Mouse (Mus musculus): ENCODE measurements around the gene Lsm11. TPM values are rescaled to one million over a fixed set of nuclear protein-coding genes. Genes with fewer than 3 reads are reported as not detected.

Lsm11 gene
- not detected in 2 replicates for polyA plus RNA-seq (2012; ENCODE audit: insufficient read depth, insufficient read length, low replicate concordance, missing spikeins)

DNA sequence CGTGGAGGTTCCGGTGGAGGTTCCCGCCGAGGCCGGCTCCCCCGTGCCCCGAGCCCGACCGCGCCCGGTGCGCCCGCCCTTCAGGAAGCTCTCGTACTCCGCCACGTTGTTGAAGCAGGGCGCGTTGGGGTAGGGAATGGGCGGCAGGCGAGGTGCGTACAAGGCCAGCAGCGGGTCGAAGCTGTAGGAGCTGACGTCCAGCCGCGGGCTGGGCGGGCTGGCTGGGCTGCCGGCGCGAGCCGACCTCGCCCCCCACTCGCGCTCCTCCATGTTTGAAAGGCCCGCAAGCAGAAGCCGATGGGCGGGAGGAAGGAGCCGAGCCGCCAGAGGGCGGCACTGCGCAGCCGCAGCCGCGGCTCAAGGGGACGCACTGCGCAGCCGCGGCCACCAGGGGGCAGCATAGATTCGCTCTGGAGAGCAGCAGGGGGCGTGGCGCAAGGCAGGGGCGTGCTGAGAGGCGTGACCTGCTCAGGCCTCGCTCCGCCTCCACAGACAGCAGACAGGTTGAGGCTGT is at the start of gene Lsm11:
Lsm11 (minus strand) TSS at position 293 of the 514 bp plus-strand sequence.
- TF ChIP-seq POLR2A (IDR thresholded peaks at IDR 0.05; ENCODE audit: insufficient read depth, low read depth, low read length) (no peak), CTCF (IDR thresholded peaks at IDR 0.05; ENCODE audit: insufficient read depth, low read depth, low read length) (peak; percentile 100)
- H3K4me3 ChIP-seq (ENCODE audit: insufficient read depth, low read depth, low read length): peak within 1 kb of the TSS; percentile 78
- H3K27ac ChIP-seq (ENCODE audit: insufficient read depth, low read depth, low read length): no peak within 1 kb of the TSS
- peaks cover 12% of the 10 kb centered on the region; the same call in 1 of the 2 replicates for H3K4me1 ChIP-seq (ENCODE audit: control insufficient read depth, insufficient read depth, low read length)
- under 1% methylated on average over 55 of the region's 55 CpGs for WGBS

- Histone ChIP-seq H3K4me3 (ENCODE audit: insufficient read depth, low read depth, low read length) (no peak overlapping the region), H3K27ac (ENCODE audit: insufficient read depth, low read depth, low read length) (no peak overlapping the region), H3K4me1 (ENCODE audit: control insufficient read depth, insufficient read depth, low read length) (peaks cover 5% of the 10 kb centered on the region; the same call in 1 of the 2 replicates)
- TF ChIP-seq POLR2A (IDR thresholded peaks at IDR 0.05; ENCODE audit: insufficient read depth, low read depth, low read length) (no peak), CTCF (IDR thresholded peaks at IDR 0.05; ENCODE audit: insufficient read depth, low read depth, low read length) (no peak)
- 65% methylated on average over 13 of the region's 13 CpGs for WGBS
Observed at GRCm38 (mm10) chr11:45992087-45992486, 47.4 kb upstream of the Lsm11 start.

GRCm38 (mm10) chr11:45991604-45992003 is 46.9 kb upstream of the Lsm11 start:
- Histone ChIP-seq H3K4me3 (ENCODE audit: insufficient read depth, low read depth, low read length) (no peak overlapping the region), H3K4me1 (ENCODE audit: control insufficient read depth, insufficient read depth, low read length) (peaks cover 5% of the 10 kb centered on the region; the same call in 1 of the 2 replicates), H3K27ac (ENCODE audit: insufficient read depth, low read depth, low read length) (no peak overlapping the region)
- TF ChIP-seq POLR2A (IDR thresholded peaks at IDR 0.05; ENCODE audit: insufficient read depth, low read depth, low read length) (no peak), CTCF (IDR thresholded peaks at IDR 0.05; ENCODE audit: insufficient read depth, low read depth, low read length) (no peak)
- WGBS: 15% methylated on average over 16 of the region's 16 CpGs

GRCm38 (mm10) chr11:45980893-45981253 is 36.1 kb upstream of the Lsm11 start:
- Histone ChIP-seq H3K27ac (ENCODE audit: insufficient read depth, low read depth, low read length) (no peak overlapping the region), H3K4me1 (ENCODE audit: control insufficient read depth, insufficient read depth, low read length) (peaks cover 6% of the 10 kb centered on the region), H3K4me3 (ENCODE audit: insufficient read depth, low read depth, low read length) (peak overlapping the region; percentile 66)
- 49% methylated on average over 19 of the region's 19 CpGs for WGBS
- TF ChIP-seq POLR2A (IDR thresholded peaks at IDR 0.05; ENCODE audit: insufficient read depth, low read depth, low read length) (no peak), CTCF (IDR thresholded peaks at IDR 0.05; ENCODE audit: insufficient read depth, low read depth, low read length) (no peak)

GRCm38 (mm10) chr11:45979946-45980892 is 35.5 kb upstream of the Lsm11 start, which contains the start of gene Sox30:
Gene Sox30, plus strand, starts transcription at chr11:45980310.
- TF ChIP-seq POLR2A (IDR thresholded peaks at IDR 0.05; ENCODE audit: insufficient read depth, low read depth, low read length): peak; percentile 29; the same call in 1 of the 2 replicates
- TF ChIP-seq CTCF (IDR thresholded peaks at IDR 0.05; ENCODE audit: insufficient read depth, low read depth, low read length): no peak
- Histone ChIP-seq H3K27ac (ENCODE audit: insufficient read depth, low read depth, low read length) (no peak within 1 kb of the TSS), H3K4me1 (ENCODE audit: control insufficient read depth, insufficient read depth, low read length) (peaks cover 6% of the 10 kb centered on the region), H3K4me3 (ENCODE audit: insufficient read depth, low read depth, low read length) (peak within 1 kb of the TSS; percentile 66)
- WGBS: 12% methylated on average over 115 of the region's 115 CpGs

DNA sequence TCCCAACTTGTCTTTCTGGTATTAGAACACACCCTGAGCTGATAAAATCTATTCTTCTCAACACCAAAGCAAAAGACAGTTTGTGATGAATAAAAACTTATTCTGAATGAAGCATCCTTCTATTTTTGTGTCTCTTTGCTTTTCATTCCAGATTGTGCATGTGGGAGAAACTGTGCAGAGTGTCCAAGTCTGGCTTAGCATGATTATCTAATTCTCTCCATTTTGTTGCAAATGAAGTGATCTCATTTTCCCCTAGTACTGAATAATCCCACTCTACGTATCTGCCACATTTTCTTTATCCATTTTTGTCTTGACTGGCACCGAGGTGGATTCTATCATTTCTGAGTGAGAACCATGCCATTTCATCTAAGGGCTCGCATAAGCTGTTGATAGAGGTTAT is 31.3 kb upstream of the Lsm11 start:
- Histone ChIP-seq H3K27ac (ENCODE audit: insufficient read depth, low read depth, low read length) (no peak overlapping the region), H3K4me1 (ENCODE audit: control insufficient read depth, insufficient read depth, low read length) (peaks cover 6% of the 10 kb centered on the region), H3K4me3 (ENCODE audit: insufficient read depth, low read depth, low read length) (no peak overlapping the region)
- TF ChIP-seq CTCF (IDR thresholded peaks at IDR 0.05; ENCODE audit: insufficient read depth, low read depth, low read length) (no peak), POLR2A (IDR thresholded peaks at IDR 0.05; ENCODE audit: insufficient read depth, low read depth, low read length) (no peak)
- 73% methylated on average over 3 of the region's 3 CpGs for WGBS

DNA sequence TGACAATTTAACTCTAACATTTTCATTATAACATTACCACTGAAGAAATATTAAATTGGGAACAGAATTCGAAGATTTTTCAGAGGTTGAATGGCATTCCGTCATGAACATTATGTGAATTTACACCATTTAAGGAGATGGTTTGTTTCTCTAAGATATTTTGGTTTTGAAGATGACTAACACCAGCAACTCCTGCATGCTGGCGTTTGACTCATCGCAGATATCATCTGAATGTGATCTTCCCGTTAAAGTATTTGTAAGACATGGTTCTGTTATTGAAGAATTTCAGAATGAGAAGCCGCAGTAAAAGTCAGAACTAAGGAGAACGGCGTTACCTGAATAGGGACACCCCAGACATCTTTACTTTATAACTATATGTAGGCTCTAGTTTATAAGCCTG is 29.7 kb upstream of the Lsm11 start:
- TF ChIP-seq POLR2A (IDR thresholded peaks at IDR 0.05; ENCODE audit: insufficient read depth, low read depth, low read length) (no peak), CTCF (IDR thresholded peaks at IDR 0.05; ENCODE audit: insufficient read depth, low read depth, low read length) (no peak)
- Histone ChIP-seq H3K27ac (ENCODE audit: insufficient read depth, low read depth, low read length) (no peak overlapping the region), H3K4me1 (ENCODE audit: control insufficient read depth, insufficient read depth, low read length) (no peaks in the 10 kb centered on the region), H3K4me3 (ENCODE audit: insufficient read depth, low read depth, low read length) (no peak overlapping the region)
- WGBS: 87% methylated on average over 8 of the region's 8 CpGs

- no peak overlapping the region for H3K4me3 ChIP-seq (ENCODE audit: insufficient read depth, low read depth, low read length)
- H3K4me1 ChIP-seq (ENCODE audit: control insufficient read depth, insufficient read depth, low read length): no peaks in the 10 kb centered on the region
- 89% methylated on average over 5 of the region's 5 CpGs for WGBS
- TF ChIP-seq POLR2A (IDR thresholded peaks at IDR 0.05; ENCODE audit: insufficient read depth, low read depth, low read length): no peak
- no peak for TF ChIP-seq CTCF (IDR thresholded peaks at IDR 0.05; ENCODE audit: insufficient read depth, low read depth, low read length)
- no peak overlapping the region for H3K27ac ChIP-seq (ENCODE audit: insufficient read depth, low read depth, low read length)
Observed at GRCm38 (mm10) chr11:45973635-45974034, 28.9 kb upstream of the Lsm11 start.

GRCm38 (mm10) chr11:45968466-45968865 is 23.7 kb upstream of the Lsm11 start:
- TF ChIP-seq CTCF (IDR thresholded peaks at IDR 0.05; ENCODE audit: insufficient read depth, low read depth, low read length) (no peak), POLR2A (IDR thresholded peaks at IDR 0.05; ENCODE audit: insufficient read depth, low read depth, low read length) (no peak)
- 86% methylated on average over 3 of the region's 3 CpGs for WGBS
- no peaks in the 10 kb centered on the region for H3K4me1 ChIP-seq (ENCODE audit: control insufficient read depth, insufficient read depth, low read length)
- no peak overlapping the region for H3K4me3 ChIP-seq (ENCODE audit: insufficient read depth, low read depth, low read length)
- no peak overlapping the region for H3K27ac ChIP-seq (ENCODE audit: insufficient read depth, low read depth, low read length)
